Mouse (Mus musculus): ENCODE measurements around the gene Lefty1. TPM values are rescaled to one million over a fixed set of nuclear protein-coding genes. Genes with fewer than 3 reads are reported as not detected.
"Not testable (repeated sequence)": the region's sequence is repeated elsewhere in the genome, so short reads cannot be mapped to it uniquely, and the experiment has no call there.

Gene Lefty1
- total RNA-seq, 2 experiments from 2014 or later = 0.66 to 0.81 TPM

- intact Hi-C loops (cut with DNase I) = no loop called here
- DNase-seq = no peak
These were observed 17.8 kb upstream of the Lefty1 start for GRCm38 (mm10) chr1:180917053-180917452.

- intact Hi-C loops (cut with DNase I) = no loop called here
- DNase-seq = peak in 1 of 2 experiments; percentile 31
These were observed 15.1 kb upstream of the Lefty1 start for GRCm38 (mm10) chr1:180919686-180920085.

- intact Hi-C loops (cut with DNase I) = no loop called here
These were observed 12.4 kb upstream of the Lefty1 start for GRCm38 (mm10) chr1:180922273-180923048.

GRCm38 (mm10) chr1:180924737-180925136 is 10.1 kb upstream of the Lefty1 start:
- no peak for DNase-seq
- intact Hi-C loops (cut with DNase I) = no loop called here

More at GRCm38 (mm10) chr1:180922273-180923048, 12.4 kb upstream of the Lefty1 start:
- no peak for DNase-seq

GRCm38 (mm10) chr1:180926286-180926685 is 8.5 kb upstream of the Lefty1 start:
- no peak for DNase-seq
- intact Hi-C loops (cut with DNase I) = no loop called here

GRCm38 (mm10) chr1:180929599-180929998 is 5.2 kb upstream of the Lefty1 start:
- intact Hi-C loops (cut with DNase I) = no loop called here

GRCm38 (mm10) chr1:180931106-180931505 is 3.7 kb upstream of the Lefty1 start:
- no peak for DNase-seq
- intact Hi-C loops (cut with DNase I) = no loop called here

More at GRCm38 (mm10) chr1:180929599-180929998, 5.2 kb upstream of the Lefty1 start:
- no peak for DNase-seq

GRCm38 (mm10) chr1:180933659-180934058 is 1.2 kb upstream of the Lefty1 start:
- no peak for DNase-seq
- intact Hi-C loops (cut with DNase I) = no loop called here

- intact Hi-C loops (cut with DNase I) = not testable (repeated sequence)
- peak; percentile 39 to 53 for DNase-seq
These were observed 2.0 kb downstream of the Lefty1 start for GRCm38 (mm10) chr1:180936610-180937398.

- intact Hi-C loops (cut with DNase I); DNase-seq: not testable (repeated sequence)
These were observed 2.8 kb downstream of the Lefty1 start for GRCm38 (mm10) chr1:180937631-180938030.

GRCm38 (mm10) chr1:180938781-180939180 is 4.0 kb downstream of the Lefty1 start:
- intact Hi-C loops (cut with DNase I); DNase-seq: not testable (repeated sequence)

GRCm38 (mm10) chr1:180940776-180941460 is 6.1 kb downstream of the Lefty1 start:
- intact Hi-C loops (cut with DNase I) = no loop called here

GRCm38 (mm10) chr1:180941726-180942125 is 6.9 kb downstream of the Lefty1 start:
- DNase-seq = peak in 1 of 2 experiments; percentile 34
- intact Hi-C loops (cut with DNase I) = no loop called here

More at GRCm38 (mm10) chr1:180940776-180941460, 6.1 kb downstream of the Lefty1 start:
- DNase-seq = no peak

- DNase-seq = peak; percentile 79
- intact Hi-C loops (cut with DNase I) = no loop called here
These were observed 7.6 kb downstream of the Lefty1 start, which contains the start of gene Tmem63a for GRCm38 (mm10) chr1:180942166-180943031. Tmem63a (plus strand) TSS chr1:180942344.

GRCm38 (mm10) chr1:180943032-180943644 is 8.3 kb downstream of the Lefty1 start:
- intact Hi-C loops (cut with DNase I) = no loop called here
- peak; percentile 23 to 39 for DNase-seq

GRCm38 (mm10) chr1:180943896-180944295 is 9.1 kb downstream of the Lefty1 start:
- no peak for DNase-seq
- intact Hi-C loops (cut with DNase I) = loop anchor here (2.0 kb wide), 1 partner anchor 39 kb away; the partner anchor contains the start of gene Pycr2

- peak in 1 of 2 experiments; percentile 22 for DNase-seq
- intact Hi-C loops (cut with DNase I) = loop anchor here (2.0 kb wide), 1 partner anchor 40 kb away; the partner anchor contains the start of gene Pycr2
These were observed 9.7 kb downstream of the Lefty1 start for GRCm38 (mm10) chr1:180944553-180944952.

GRCm38 (mm10) chr1:180945001-180945980 is 10.5 kb downstream of the Lefty1 start:
- intact Hi-C loops (cut with DNase I) = loop anchor here (2.0 kb wide), 1 partner anchor 40 kb away; the partner anchor contains the start of gene Pycr2
- peak; percentile 62 to 68 for DNase-seq
